Mouse (Mus musculus) testis, adult 2 months (tissue): ENCODE data around the gene Gm20388.

Experiments
- CTCF ChIP-seq: fragments of 200-500 bp; IDR thresholded peaks from 2 replicates; pipeline ENCODE4 v1.5.1; 2012; ENCODE audit warnings: low read depth, mild to moderate bottlenecking, inconsistent platforms, low read length, moderate library complexity; ENCODE audit not compliant: control insufficient read depth, insufficient read depth, insufficient replicate concordance
- POLR2A ChIP-seq: fragments of 200-500 bp; IDR thresholded peaks from 2 replicates; pipeline ENCODE4 v1.6.1; 2012; ENCODE audit warnings: low read depth, mild to moderate bottlenecking, inconsistent platforms, low read length, moderate library complexity; ENCODE audit not compliant: control insufficient read depth

DNA sequence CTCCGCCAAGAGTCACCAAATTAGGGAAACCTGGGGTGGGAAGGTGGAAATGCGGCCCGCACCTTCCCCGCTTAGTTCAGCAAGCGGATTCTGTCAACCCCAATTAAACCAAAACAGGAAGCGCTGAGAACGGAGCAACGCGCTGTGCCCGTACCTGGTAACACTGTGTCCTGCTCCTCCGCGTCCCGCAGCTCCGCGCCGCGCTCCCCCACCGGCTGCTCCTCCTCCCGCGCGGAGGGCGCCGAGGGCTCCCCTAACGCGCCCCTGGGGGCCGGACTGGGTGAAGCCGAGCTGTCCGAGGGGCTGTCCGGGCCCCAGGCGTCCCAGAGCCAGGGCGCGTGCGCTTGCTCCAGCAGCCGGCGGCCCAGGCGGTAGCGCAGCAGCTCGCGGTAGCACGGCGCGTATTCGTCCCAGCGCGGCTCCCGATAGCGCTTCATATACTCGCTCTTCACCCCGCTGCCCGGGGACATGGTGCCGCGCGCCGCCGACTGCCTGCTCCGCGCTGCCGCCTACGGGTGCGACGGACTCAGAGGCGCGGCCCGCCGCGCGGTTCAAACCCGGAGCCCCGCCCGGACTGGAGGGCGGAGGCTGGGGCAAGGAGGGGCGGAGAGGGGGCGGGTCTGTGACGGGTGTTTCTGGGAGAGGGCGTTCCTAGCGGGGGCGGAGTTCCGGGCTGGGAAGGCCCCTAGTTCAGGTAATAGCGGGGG lies 3948.5 kb downstream of the Gm20388 start:
- TF ChIP-seq POLR2A (peak; percentile 3; the same call in 1 of the 2 replicates), CTCF (no peak)
